Mouse (Mus musculus) neural tube, embryonic 14.5 days (tissue): Measurements from ENCODE around the gene Il17rd. TPM values are rescaled to one million over a fixed set of nuclear protein-coding genes. Genes with fewer than 3 reads are reported as not detected.

Experiments
- ATAC-seq: fragments of 200-750 bp; cut with Nextera tagmentation; 2 replicates; pipeline ENCODE4 v1.8.0; 2017; ENCODE audit warnings: low read depth, mild to moderate bottlenecking, moderate TSS enrichment, moderate library complexity
- H3K27ac ChIP-seq: fragments of 300-500 bp; sonication (generic); 2 replicates; pipeline ENCODE4 v1.5.1; 2014; ENCODE audit warnings: low read depth, mild to moderate bottlenecking, control low read depth, low read length, moderate library complexity, mixed read lengths
- H3K27me3 ChIP-seq: fragments of 300-500 bp; sonication (generic); 2 replicates; pipeline ENCODE4 v1.6.1; 2014; ENCODE audit warnings: low read length; ENCODE audit not compliant: control insufficient read depth, insufficient read depth
- H3K36me3 ChIP-seq: fragments of 300-500 bp; sonication (generic); 2 replicates; pipeline ENCODE4 v1.6.1; 2014; ENCODE audit warnings: low read length, mixed read lengths; ENCODE audit not compliant: control insufficient read depth, insufficient read depth
- H3K4me1 ChIP-seq: fragments of 300-500 bp; sonication (generic); 2 replicates; pipeline ENCODE4 v1.6.1; 2014; ENCODE audit warnings: low read length; ENCODE audit not compliant: control insufficient read depth, insufficient read depth
- H3K4me2 ChIP-seq: fragments of 300-500 bp; sonication (generic); 2 replicates; pipeline ENCODE4 v1.6.1; 2014; ENCODE audit warnings: mild to moderate bottlenecking, low read depth, low read length, control low read depth
- H3K4me3 ChIP-seq: fragments of 300-500 bp; sonication (generic); 2 replicates; pipeline ENCODE4 v1.5.1; 2014; ENCODE audit warnings: low read depth, low read length, control low read depth, mixed read lengths
- H3K9ac ChIP-seq: fragments of 300-500 bp; sonication (generic); replicated peaks from 2 replicates; pipeline ENCODE4 v1.6.1; 2014; ENCODE audit warnings: low read depth, mild to moderate bottlenecking, control low read depth, low read length, mixed read lengths
- H3K9me3 ChIP-seq: fragments of 300-500 bp; sonication (generic); 2 replicates; pipeline ENCODE4 v1.6.1; 2016; ENCODE audit warnings: low read length; ENCODE audit not compliant: control insufficient read depth
- WGBS: fragments of 180-500 bp; shearing (Covaris S2); extraction: QIAGEN DNeasy Blood & Tissue Kit; methylation state at CpG from one replicate; pipeline ENCODE4 v1.1.7; 2014; 5-methylcytosine and 5-hydroxymethylcytosine counted together
- polyA plus RNA-seq: library from polyadenylated mRNA; unstranded; fragments of >200 nt; fragmentation: Nextera tagmentation; extraction: Ambion mirVana; gene quantifications from 2 replicates; pipeline ENCODE4 v1.2.1, GENCODE M21; 2014

Il17rd gene
- polyA plus RNA-seq, 1 experiment from 2014 or later: 2.1 TPM

GRCm38 (mm10) chr14:27051511-27051895 is 12.8 kb downstream of the Il17rd start:
- H3K4me2 ChIP-seq: no peak overlapping the region

DNA sequence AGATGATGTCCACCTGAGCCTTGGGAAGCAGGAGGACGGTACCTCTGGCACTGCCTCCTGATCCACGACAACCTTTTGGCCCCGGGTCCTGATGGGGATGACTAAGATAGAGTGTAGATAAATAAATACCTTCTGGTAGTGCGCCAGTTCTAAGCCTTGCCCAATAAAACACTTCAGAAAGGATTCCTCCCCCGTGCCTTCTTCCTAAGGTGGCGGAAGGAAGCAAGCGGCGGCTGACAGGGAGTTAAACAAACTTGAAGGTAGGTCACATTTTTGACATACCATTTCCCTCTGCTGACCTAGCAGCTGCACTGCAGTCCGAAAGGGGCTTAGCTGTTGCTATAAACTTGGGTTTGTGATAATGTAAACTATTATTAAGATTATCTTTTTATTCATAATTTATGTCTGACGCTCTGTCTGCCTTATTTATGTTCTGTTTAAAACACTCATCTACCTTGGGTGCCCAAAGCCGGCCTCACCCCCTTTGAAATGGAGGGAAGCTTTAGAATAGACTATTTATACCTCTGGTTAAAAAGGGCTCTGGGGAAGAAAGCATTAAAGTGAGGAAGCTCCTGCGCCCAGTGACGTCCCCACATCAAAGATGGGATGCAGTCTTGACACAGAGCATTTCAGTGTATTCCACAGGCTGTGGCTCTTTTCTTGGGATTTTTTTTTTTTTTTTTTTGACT is 19.9 kb downstream of the Il17rd start:
- H3K4me2 ChIP-seq: no peak overlapping the region
- WGBS: 41% methylated on average over 13 of the region's 13 CpGs
- H3K36me3 ChIP-seq: no peaks in the 10 kb centered on the region
- H3K4me1 ChIP-seq: no peaks in the 10 kb centered on the region
- no peaks in the 10 kb centered on the region for H3K27me3 ChIP-seq
- H3K27ac ChIP-seq: no peak overlapping the region
- H3K9ac ChIP-seq: no peak overlapping the region
- ATAC-seq: no peak
- no peaks in the 10 kb centered on the region for H3K9me3 ChIP-seq
- H3K4me3 ChIP-seq: no peak overlapping the region

More at GRCm38 (mm10) chr14:27051511-27051895, 12.8 kb downstream of the Il17rd start:
- ATAC-seq: no peak
- Histone ChIP-seq H3K27me3 (no peaks in the 10 kb centered on the region), H3K4me3 (no peak overlapping the region), H3K4me1 (peaks cover 13% of the 10 kb centered on the region; the same call in 1 of the 2 replicates), H3K9ac (no peak overlapping the region), H3K27ac (peak overlapping the region; percentile 68), H3K36me3 (no peaks in the 10 kb centered on the region), H3K9me3 (no peaks in the 10 kb centered on the region)
- WGBS: 24% methylated on average over 5 of the region's 5 CpGs

- H3K9ac ChIP-seq: no peak overlapping the region
- no peaks in the 10 kb centered on the region for H3K9me3 ChIP-seq
- WGBS: 63% methylated on average over 8 of the region's 8 CpGs
- ATAC-seq: no peak
- H3K36me3 ChIP-seq: no peaks in the 10 kb centered on the region
- no peaks in the 10 kb centered on the region for H3K4me1 ChIP-seq
- no peak overlapping the region for H3K4me2 ChIP-seq
- H3K4me3 ChIP-seq: no peak overlapping the region
- H3K27me3 ChIP-seq: no peaks in the 10 kb centered on the region
- H3K27ac ChIP-seq: no peak overlapping the region
Measured at GRCm38 (mm10) chr14:27059224-27059558, 20.4 kb downstream of the Il17rd start.

- peaks cover 19% of the 10 kb centered on the region for H3K4me1 ChIP-seq
- no peaks in the 10 kb centered on the region for H3K27me3 ChIP-seq
- H3K4me2 ChIP-seq: no peak overlapping the region
- WGBS: 95% methylated on average over 1 of the region's 1 CpGs
- H3K4me3 ChIP-seq: no peak overlapping the region
- no peak for ATAC-seq
- no peaks in the 10 kb centered on the region for H3K36me3 ChIP-seq
- no peaks in the 10 kb centered on the region for H3K9me3 ChIP-seq
- H3K9ac ChIP-seq: no peak overlapping the region
- H3K27ac ChIP-seq: no peak overlapping the region
Measured at GRCm38 (mm10) chr14:27063338-27063737, 24.6 kb downstream of the Il17rd start.

DNA sequence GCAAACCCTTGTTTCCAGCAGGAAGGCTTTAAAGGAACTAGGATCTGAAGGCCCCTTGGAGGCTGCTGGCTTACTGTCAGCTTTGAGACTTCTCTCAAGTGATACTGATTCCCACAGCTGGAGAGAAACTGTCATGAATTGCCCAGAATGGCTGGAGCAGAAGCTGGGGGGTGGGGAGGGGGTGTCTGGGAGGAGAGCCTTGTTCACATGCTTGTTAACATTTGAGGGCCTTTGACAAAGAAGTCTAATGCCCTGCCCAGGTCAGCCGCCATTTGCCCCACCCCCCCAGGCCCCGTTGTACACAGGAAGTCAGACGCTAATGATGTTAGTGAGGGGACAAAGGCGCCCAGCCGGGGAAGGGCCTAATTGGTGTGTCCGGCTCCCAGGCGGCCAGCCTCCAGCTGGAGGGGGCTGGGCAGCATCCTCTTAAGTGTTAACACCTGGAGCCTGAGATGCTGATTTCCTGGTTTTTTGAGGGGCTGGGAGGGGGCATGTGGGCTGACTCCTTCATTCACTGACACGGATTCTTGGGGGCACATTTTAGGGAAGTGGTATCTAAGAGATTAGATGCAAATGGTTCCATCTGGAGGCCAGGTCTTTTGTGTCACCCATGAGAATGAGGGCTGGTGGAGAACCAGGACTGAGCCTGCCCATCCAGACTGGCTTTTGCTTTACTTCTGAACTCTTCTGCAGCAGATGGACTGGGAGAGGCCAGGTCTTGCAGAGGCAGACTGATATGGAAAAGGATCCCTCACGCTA is 27.6 kb downstream of the Il17rd start:
- Histone ChIP-seq H3K4me3 (no peak overlapping the region), H3K9ac (0 out of 2 replicates have a peak overlapping the region, but pooled peaks have one; percentile 12), H3K4me2 (no peak overlapping the region), H3K27me3 (no peaks in the 10 kb centered on the region), H3K36me3 (no peaks in the 10 kb centered on the region), H3K9me3 (no peaks in the 10 kb centered on the region), H3K4me1 (peaks cover 28% of the 10 kb centered on the region), H3K27ac (0 out of 2 replicates have a peak overlapping the region, but pooled peaks have one; percentile 28)
- 7% methylated on average over 9 of the region's 9 CpGs for WGBS
- ATAC-seq: 0 out of 2 replicates have a peak, but pooled peaks have one; percentile 44

DNA sequence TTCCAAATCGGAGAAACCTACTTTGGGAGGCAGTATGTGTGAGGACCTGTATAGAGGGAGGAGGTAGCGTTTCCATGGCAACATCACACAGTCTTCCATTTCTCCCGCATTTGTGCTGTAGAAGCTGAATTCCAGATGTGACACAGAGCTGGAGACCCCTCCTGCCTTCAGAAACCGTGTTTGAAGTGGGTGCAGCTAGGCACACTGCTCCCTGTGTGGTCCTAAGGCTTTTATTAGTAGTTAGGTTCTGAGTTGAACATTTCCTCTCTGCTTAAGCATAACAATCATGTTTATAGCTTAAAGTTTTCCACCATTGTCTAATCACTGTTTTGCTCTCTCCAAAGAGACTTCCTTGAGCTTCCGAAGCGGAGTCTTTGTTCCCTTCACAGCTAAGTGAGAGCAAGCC is 29.1 kb downstream of the Il17rd start:
- ATAC-seq: peak; percentile 64; the same call in 1 of the 2 replicates
- Histone ChIP-seq H3K4me1 (peaks cover 32% of the 10 kb centered on the region), H3K9ac (no peak overlapping the region), H3K27me3 (no peaks in the 10 kb centered on the region), H3K36me3 (no peaks in the 10 kb centered on the region), H3K4me3 (no peak overlapping the region), H3K4me2 (no peak overlapping the region), H3K9me3 (no peaks in the 10 kb centered on the region), H3K27ac (peak overlapping the region; percentile 31)
- 15% methylated on average over 6 of the region's 6 CpGs for WGBS

DNA sequence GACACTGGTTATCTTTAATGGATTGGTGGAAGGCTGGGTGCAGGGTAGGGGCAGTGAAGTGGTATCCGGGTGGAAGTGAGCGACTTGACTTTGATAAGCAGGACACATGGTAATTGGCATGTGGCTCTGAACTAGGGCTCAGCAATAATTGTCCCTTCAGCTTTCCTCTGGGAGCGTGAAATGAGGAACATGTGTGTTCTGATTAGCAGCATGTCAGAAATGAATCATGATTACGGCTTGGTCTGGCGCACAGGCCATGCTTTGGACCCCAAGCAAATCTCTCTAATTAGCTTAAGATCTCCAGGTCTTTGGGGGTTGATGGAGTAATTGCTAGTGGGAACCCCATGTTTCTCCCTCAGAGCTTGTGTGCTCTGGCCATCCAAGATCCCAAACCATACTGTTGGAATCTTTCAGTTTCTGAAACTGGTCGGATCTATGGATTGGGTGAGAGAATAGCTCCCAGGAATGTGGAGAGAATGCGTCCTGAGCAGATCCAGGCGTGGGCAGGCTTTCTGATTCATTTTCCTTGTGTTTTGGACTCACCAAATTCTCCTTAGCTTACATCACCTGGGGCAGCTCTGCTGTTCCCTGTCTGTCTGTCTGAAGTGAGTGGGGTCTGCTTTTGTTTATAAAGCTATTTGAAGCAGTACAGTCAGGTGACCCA is 30.8 kb downstream of the Il17rd start:
- no peak for ATAC-seq
- no peak overlapping the region for H3K27ac ChIP-seq
- WGBS: 32% methylated on average over 8 of the region's 8 CpGs

DNA sequence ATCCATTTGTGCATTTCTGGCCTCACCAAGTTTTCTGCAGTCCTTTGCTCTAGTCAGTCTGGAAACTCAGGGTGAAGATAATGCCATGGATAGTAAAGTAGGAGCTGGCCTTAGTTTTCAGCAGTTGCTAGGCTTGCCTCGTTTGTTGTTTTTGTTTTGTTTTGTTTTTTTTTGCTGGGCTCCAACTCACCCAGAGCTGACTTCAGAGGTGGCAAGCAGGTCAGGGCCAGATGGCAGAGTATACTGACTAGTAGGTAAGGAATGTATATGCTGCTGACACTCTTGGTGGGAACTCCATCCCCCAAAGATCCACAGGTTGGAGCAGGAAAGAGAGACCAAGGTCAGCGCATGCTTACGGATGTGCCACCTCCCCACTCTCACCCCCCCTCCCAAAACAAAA is 31.4 kb downstream of the Il17rd start:
- no peaks in the 10 kb centered on the region for H3K9me3 ChIP-seq
- H3K4me1 ChIP-seq: peaks cover 35% of the 10 kb centered on the region
- no peak for ATAC-seq
- H3K27me3 ChIP-seq: no peaks in the 10 kb centered on the region
- H3K4me3 ChIP-seq: no peak overlapping the region
- H3K36me3 ChIP-seq: no peaks in the 10 kb centered on the region
- H3K9ac ChIP-seq: no peak overlapping the region
- no peak overlapping the region for H3K4me2 ChIP-seq
- 53% methylated on average over 3 of the region's 3 CpGs for WGBS
- H3K27ac ChIP-seq: no peak overlapping the region

More for the DNA sequence above, 30.8 kb downstream of the Il17rd start:
- Histone ChIP-seq H3K4me1 (peaks cover 32% of the 10 kb centered on the region), H3K9me3 (no peaks in the 10 kb centered on the region), H3K36me3 (no peaks in the 10 kb centered on the region), H3K27me3 (no peaks in the 10 kb centered on the region), H3K9ac (no peak overlapping the region), H3K4me2 (no peak overlapping the region), H3K4me3 (no peak overlapping the region)

DNA sequence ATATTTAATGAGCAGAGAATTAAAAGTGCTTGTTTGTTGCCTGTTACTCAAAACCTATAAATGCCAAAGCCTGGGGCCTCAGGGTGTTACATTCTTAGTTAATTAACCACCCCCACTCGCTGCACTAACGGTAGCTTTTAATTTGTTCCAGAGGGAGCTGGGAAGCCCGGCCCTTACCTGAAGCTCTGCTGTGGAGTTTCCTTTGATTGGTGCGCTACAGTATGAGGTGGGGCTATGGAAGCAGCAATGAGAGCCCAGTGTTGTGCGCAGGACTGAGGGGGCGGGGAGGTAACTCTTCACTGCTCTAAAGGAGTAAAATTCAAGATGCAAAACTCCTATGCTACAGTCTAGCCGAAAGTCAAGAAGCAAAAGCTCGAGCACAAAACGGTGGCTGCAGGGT is 32.0 kb downstream of the Il17rd start:
- Histone ChIP-seq H3K9me3 (no peaks in the 10 kb centered on the region), H3K4me3 (no peak overlapping the region), H3K9ac (no peak overlapping the region), H3K4me1 (peaks cover 34% of the 10 kb centered on the region), H3K27ac (no peak overlapping the region), H3K27me3 (no peaks in the 10 kb centered on the region), H3K4me2 (no peak overlapping the region), H3K36me3 (no peaks in the 10 kb centered on the region)
- ATAC-seq: peak; percentile 57; the same call in 1 of the 2 replicates
- WGBS: 22% methylated on average over 9 of the region's 9 CpGs
